Mouse (Mus musculus): ENCODE measurements around the gene Gm39115.

GRCm38 (mm10) chr7:142145413-142145940 lies 9.6 kb upstream of the Gm39115 start:
- TF ChIP-seq CTCF (IDR thresholded peaks at IDR 0.05; ENCODE audit: low read depth) (no peak), EP300 (IDR thresholded peaks at IDR 0.05; ENCODE audit: low read depth) (no peak)

All from heart, postnatal 0 days (tissue).